Mouse (Mus musculus) stomach, postnatal 0 days (tissue): ENCODE measurements around the gene Abcg5.

Experiments
- CTCF ChIP-seq: IDR thresholded peaks from 2 replicates; pipeline ENCODE4 v1.5.1; 2016; ENCODE audit warnings: antibody characterized with exemption, low read depth, mild to moderate bottlenecking, moderate library complexity
- EP300 ChIP-seq: optimal IDR thresholded peaks from 2 replicates; pipeline ENCODE3; 2016; ENCODE audit warnings: antibody characterized with exemption

GRCm38 (mm10) chr17:84708818-84709217 lies 26.0 kb upstream of the Abcg5 start:
- no peak for TF ChIP-seq EP300
- no peak for TF ChIP-seq CTCF
